Mouse (Mus musculus): ENCODE measurements around the gene Tmtc1. TPM values are rescaled to one million over a fixed set of nuclear protein-coding genes. Genes with fewer than 3 reads are reported as not detected.

Gene Tmtc1
- total RNA-seq (2021): 10 to 100 TPM in 1 of 2 experiments, 1 to 10 TPM in 1; 9.8 to 14.3 TPM
- polyA plus RNA-seq (2012; rRNA removed): 4.0 and 6.4 TPM in 2 replicates
- long read RNA-seq, partial matches to known transcripts: 0 of 1 reads
- long read RNA-seq, other reads (novel, unspliced or antisense): 1 of 1 reads

DNA sequence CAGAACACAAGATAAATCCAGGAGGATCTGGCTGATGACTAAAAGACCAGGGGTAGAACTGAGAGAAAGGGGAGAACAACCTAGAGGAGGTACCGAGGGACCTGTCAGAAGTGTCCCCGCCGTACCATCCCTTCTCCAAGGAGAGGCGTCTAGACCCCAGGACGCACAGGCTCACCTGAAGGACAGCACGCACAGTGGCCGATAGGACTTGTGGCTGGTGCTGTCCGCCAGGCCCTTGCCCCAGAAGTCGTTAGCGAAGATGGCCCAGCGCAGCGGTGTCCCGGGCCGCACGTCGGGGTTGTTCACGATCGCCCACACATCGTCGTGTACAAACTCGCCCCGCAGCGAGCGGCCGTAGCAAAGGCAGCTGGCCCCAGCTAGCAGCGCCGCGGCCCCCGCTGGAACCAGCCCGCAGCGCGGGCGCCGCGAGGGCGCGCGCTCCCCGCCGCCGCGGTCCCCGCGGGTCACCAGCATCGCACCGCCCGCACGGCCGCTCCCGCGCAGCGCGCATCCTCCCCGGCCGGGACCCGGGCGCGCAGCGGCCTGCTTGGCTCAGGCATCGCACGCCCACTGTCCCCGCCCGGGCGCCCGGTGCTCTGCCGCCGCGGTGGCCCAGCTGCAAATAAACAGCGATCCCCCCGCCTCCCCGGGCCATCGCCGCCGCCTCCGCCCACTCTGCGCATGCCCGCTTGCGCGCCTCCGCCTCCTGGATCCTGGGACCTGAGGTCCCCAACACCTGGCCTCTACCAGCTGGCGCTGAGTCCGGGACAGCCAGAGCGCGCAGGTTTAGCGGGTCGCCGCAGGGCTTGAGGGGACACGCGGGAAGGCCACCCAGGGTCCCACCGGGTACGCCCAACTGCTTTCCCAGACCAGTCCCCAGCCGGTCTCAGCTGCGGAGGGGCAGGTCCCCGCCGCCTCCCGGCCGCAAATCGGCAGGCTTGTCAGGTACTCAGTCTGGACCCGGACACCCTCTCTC lies at the start of gene Tmtc1:
Gene Tmtc1, minus strand, starts transcription at position 664 of the 976 bp plus-strand sequence.
- DNase-seq: peak; percentile 92

DNA sequence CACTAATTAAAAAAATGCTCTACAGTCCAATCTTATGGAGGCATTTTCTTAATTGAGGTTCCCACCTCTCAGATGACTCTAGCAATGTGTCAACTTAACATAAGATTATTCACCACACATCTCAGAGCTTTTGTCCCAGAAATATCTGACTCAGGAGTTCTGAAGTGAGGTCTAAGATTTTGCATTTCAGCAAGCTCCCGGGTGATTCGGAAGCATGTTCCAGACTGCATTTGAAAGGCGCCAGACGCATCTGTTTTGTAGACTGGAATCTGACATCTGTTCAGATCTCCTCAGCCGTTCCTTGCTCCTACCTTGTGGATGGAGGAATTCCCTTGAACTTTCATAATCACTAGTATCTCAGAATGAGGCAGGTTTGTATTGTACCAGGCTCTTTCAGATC lies 47.7 kb upstream of the Tmtc1 start:
- DNase-seq: no peak

DNA sequence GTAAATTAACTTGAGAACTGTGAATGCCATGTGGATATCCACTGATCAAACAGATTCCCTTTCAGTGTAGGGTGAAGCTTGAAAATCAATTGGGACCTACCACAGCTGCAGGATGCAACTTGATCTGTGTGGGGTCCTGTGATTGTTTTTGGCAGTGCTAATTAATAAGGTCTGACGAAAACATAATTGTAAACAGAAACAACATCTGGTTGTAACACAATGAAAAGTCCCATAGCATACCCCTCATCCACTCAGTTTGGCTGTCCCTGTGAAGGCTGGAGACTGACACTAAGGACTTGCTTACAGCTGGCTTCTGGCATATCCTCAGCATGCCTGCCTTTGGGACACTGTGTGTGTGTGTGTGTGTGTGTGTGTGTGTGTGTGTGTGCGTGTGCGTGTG lies 42.6 kb upstream of the Tmtc1 start:
- no peak for DNase-seq

DNA sequence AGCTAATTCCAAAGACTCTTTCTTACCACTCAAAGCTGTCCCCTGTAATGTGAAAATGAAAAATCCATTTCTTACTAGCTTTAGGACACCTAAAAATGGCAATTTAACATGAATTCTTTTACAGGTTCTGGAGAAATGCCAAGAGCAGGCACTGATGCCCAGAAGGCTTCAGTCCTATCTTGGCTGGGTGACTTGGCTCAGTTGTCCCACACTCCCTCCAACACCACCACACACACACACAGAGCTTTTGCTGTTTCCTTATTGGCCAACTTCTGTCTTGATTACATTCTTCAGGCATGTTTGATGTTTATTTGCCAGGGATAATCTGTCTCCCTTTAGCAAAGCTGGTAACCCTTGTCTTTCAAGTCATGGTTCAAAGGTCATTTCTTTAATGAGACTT lies 37.7 kb upstream of the Tmtc1 start:
- DNase-seq: no peak

DNA sequence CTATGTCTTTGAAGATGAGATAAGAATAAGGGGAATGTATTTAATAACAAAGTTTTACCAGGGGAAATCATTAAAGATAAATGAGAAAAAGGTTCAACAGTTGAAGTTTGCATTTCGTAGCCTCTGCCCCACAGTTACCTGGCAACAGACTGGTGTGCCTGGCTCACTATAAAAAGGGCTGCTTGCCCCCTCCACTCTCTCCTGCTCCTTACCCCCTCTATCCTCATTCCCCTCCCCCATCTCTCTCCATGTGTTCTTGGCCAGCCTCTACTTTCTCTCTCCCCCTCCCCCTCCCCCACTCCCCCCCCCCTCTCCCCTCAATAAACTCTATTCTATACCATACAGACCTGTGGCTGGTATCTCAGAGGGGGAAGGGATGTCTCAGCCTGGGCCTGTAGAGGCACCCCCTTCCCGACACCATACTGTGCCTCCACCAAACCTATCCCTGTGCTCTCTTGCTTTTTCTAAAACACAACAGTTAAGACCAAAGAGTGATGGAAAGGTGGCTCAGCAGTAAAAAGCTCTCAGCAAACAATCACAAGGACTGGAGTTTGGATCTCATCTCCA lies 35.6 kb upstream of the Tmtc1 start:
- no peak for DNase-seq

DNA sequence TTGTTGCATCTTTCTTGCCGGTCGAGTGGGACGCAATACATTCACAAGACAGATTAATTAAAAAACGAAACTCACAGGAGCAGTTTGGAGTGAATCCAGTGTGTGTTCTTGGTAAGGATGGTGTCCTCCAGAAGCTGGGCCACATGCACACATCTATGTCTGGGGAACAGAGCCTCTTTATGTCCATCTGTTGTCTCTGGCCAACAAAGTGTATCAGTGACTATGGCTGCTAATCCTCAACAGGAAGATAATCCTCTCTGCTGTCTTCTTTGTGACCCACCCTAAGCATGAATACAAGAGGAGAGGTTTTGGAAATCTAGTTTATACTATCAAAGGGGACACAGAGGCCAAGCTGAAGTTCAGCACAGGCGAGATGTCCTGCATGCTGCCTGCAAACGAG lies 34.2 kb upstream of the Tmtc1 start:
- no peak for DNase-seq

DNA sequence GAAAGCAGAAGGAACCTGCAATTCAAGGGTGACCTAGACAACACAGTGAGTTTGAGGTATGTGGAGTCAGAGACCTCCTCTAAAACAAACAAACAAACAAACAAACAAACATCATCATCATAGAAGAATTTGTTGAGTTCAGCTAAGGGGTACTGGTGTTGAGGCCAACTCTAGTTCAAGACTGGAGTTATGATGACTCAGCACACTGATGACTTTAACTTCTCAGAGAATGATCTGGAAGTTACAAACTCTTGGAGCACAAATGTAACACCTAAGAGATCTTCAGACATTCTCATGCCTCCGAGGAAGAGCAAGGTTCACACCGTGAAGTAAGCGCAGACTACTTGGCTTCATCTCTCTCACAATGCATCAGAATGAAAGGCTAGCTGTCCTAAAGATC lies 28.1 kb upstream of the Tmtc1 start:
- DNase-seq: no peak

DNA sequence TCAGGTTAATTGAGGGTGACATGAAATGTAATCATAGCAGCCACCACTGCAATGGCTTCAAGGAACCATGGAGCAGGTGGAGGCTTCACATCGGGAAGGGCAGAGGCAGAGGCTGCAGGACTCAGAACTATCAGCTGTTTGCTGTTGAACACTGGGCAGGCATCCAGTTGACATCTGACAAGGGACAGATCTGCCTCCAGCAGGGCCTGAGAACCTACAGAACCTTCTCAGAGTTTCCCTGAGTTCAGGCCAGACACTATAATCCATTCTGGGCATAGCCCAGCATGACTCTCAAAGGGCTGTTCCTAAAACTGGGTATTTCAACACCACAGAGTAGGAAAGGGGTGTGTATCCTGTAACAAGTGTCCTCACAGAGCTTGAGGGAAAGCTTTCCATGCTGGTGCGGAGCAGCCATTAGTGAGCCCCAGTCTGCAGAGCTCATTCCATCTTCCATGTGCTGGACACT lies 23.8 kb upstream of the Tmtc1 start:
- peak; percentile 49 for DNase-seq

DNA sequence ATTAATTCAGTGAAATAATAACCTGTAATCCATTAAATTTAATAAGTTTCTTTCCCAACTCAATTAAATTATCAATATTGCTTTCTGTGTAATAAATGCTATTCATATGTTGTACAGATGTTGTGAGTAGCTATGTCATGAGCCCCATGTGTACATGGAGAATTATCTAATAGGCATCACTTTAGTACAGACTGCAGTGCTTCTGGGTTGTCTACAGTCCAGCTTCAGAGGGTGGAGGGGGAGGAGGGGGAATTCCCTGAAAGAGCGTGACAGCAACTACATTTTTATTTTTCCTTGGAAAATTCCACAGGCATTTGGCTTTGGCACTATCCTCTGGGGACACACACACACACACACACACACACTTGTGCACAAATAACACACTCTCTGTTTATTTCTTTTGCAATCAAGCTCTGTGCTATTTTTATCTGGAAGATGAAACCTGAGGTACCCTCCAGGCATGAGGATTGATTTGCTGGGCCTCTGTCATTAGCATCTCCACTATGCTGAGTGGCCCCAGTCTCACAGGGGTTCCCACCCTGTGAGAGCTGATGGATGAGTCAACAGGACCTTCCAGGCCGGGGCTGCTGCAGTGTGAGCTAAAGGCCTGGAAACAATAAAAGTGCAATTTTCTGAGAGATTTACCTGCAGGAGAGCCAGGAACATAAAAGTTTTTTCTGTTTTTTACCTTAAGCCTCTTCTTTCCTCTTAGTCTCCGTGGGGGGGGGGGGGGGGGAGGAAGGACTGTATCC lies 23.2 kb upstream of the Tmtc1 start:
- peak; percentile 27 for DNase-seq

DNA sequence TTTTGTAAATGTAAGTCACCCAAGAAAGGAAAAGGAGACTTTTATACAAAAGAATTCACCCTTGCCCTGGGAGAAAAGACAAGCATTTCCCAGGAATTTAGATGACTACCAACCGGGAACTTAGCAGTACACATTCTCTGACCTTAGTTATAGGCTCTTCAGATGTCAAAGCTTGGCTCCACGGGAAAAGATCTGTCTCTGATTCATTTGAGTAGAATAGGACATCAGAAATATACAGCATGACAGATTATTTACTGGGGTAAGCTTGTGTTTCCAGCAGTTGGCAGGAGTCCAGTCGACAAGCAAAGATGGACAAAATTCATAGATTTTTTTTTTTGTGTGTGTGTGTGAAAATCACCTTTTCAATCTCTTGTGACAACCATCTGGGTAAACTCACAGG lies 15.4 kb upstream of the Tmtc1 start:
- DNase-seq: no peak

DNA sequence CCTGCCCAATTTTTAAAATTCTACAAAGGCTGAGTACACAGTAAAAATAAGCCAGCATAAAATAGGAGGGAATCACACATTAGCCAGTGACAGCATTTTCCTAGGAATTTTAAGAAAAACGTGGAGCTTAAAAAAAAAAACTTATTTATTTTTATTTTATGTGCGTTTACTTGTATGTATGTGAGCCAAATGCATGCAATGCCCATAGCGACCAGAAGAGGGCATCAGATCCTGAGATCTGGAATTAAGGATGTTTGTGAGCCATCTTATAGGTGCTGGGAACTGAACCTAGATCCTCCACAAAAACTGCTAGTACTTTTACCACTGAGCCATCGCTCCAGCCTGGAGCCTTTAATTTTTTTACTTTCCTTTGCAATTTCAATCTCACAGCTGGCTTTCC lies 11.3 kb upstream of the Tmtc1 start:
- no peak for DNase-seq

DNA sequence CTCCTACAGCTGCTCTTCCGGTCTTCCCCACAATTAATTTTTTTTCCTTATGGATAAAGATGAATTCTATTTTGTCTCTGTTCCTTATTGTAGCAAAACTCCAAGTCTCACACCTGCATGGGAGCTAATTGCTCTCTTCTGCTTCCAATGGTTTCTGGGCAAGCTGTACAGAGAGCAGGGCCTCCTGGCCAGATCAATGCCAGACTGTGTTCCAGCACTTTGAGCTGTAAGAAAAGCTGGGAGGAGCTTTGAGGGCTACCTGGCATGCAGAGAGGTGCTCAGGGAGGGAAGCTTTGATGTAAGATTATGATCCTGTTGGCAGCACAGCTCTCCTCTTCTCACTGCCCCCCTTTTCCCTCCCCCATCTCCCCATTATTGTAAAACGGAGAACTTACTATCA lies 10.6 kb upstream of the Tmtc1 start:
- DNase-seq: no peak

DNA sequence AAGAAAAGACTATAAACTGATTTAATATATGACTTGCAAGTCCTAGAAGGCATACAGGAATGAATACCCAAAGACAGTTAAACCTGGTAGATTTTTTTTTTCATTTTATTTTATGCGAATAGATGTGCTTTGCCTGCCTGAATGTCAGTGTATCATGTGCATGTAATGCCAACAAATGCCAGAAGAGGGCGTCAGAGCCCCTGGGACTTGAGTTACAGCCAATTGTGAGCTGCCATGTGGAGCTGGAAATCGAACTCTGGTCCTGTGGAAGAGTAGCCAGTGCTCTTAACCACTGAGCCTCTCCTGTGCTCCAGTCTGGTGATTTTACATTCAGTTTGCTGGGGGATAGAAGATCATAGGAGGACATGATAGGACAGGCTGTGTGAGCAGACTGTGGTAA lies 4.0 kb upstream of the Tmtc1 start:
- DNase-seq: no peak

DNA sequence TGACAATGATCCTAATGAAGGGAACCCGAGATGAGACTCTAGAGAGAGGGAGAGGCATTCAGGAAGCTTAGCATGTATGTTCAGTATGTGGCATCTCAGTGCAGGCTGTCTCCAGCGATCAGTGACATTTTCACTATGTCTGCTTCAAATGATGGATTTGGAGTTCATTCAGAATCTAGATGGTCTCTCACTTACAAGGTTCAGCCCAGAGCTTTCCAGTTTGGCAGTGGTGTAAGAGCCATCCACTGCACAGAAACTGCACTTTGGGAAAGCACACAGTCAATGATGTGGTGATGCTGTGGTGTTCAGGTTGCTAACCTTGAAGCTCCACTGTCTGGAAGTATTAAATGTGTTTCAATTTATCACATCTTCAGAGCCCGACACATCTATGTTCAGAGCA lies 1.9 kb upstream of the Tmtc1 start:
- no peak for DNase-seq

DNA sequence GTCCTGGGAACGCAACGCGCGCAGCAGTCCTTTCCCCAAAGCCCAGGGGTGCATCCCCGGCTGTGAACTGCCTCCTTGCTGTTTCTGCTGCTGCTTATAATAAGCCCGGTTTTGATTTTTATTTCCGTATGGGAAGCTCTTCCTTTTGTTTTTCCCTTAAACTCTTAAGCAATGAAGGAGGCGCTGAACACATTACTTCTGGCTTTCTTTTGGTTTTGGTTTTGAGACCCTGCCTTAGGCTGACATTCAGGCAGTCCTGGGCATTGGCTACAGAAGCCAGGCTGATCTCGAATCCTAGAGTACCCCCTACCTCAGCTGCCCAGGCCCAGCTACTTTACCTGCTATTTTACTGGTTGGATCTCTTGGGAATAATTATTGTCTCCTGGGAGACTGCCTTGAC lies 607 bp upstream of the Tmtc1 start:
- DNase-seq: no peak

DNA sequence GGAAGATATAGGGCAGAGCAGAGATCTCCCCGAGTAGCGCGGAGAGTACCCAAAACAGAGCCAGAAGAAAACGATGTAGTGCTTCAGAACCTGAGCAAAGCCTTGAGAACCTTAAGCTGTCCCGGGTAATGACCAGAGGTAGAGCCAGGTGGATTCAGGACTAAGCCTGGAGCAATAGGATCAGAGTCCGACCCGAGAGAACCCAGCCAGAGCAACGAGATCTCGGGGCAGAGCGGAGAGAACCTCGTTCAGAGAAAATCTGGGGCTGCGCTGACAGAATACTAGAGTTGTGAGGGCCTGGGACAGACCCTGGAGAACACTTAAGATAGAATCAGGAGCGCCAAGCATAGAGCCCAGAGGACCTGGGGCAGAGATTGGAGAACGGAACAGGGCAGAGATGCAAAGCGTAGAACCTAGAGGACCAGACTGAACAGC lies 881 bp downstream of the Tmtc1 start:
- DNase-seq: no peak

DNA sequence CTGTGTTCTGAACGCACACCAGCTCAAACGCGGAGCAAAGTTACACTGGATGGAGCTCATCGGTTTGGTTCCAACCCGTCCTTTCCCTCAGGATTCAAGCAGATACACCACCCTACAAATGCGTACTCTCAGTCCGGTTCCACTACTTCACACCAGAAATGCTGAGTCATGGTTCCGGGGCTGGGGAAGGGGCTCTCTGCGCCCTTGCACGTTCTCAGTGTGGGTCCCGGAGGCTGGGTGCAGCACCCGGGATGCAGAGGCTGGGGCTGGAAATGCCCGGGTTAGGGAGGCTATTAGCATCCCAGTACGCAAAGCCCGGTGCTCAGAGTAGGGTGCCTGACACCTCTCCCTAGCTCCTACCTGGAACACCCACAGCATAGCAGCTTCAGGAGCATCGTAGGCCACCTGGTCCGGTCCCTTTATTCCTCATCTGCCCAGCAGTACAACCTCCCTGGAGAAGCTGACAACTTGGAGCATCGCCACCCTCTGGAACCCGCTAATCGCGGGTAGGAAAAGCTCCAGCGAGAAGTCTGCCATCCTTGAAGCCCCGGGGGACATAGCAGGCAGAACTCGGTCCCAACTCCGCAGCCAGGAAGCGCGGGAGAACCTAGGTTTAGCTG lies 1.4 kb downstream of the Tmtc1 start:
- DNase-seq: peak; percentile 36

DNA sequence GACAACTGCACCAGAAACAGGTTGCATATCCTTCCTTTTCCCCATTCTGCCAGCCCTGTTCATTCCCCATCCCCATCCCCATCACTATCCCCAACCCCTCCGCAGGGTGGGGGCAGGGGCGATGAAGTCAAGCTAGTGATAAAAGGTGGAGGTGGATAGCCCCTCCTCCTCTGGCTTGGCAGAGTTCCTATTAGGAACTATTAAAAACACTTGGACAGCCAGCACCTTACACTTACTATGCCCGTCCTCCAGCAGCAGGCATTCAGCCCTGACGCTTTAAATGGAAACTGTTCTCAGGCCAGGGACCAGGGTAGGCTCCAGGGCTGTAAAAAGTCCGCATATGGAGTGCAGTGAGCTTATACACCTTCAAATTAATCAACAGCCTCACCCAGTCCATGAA lies 2.3 kb downstream of the Tmtc1 start:
- DNase-seq: no peak

DNA sequence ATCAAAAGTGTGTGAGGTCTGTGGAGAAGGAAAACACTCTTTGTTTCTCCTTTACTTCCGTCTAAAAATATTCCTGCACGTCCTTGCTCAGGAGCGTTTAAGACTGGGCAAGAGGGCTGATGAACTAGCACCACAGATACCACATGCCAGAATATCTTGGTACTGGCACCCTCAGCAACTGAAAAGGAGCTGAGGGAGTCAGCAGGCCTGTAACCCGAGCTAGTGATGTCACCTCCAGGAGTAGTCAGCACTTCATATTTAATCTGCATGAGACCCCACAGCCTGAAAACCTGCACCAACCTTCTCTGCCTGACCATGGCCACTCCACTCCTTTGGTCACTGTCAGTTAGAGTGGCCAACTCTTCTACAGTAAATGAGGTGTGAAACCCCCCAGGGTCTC lies 5.1 kb downstream of the Tmtc1 start:
- DNase-seq: no peak

DNA sequence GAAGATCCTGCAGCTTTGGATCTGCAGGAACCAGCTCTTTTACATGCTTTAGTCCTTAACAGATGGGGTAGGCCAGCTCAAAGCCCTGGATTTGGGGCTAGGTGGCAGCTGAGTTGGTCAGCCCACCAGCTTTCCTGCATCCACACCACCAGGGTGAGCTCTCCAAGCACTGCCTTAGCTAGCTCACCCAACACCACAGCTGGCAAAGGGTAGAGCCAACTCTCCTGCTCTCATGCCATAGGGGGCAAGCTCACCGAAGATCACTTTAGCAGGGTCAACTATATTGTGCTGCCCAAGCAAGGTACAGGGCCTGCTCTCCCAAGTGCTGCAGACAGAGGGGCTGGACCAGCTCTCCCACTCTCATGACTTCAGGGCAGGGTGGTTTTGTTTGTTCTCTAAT lies 6.6 kb downstream of the Tmtc1 start:
- DNase-seq: no peak

DNA sequence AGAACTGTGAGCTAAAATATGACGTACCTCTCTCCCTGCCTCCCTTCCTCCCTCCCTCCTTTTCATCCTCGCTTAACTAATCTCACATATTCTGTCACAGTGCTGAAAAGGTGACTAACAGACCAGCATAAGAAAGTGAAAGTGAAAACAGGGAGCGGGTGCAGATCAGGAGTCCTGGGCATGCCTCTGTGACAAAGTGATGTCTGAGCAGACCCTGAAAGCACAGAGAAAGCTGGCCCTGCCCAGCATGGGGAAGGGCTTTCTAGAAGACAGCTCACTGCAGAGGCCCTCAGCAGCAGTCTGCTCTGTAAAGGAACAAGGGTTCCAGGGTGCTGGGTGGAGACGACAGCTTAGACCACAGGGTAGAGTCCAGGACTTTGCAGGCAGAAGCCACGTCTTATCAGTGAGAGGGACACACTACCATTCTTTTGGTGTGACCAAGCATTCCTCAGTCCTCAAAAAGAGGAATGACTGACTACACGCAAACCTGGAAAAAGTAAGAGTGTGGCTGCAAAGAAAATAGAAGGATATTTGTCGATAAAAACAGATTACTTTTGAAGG lies 7.7 kb downstream of the Tmtc1 start:
- DNase-seq: peak; percentile 22

DNA sequence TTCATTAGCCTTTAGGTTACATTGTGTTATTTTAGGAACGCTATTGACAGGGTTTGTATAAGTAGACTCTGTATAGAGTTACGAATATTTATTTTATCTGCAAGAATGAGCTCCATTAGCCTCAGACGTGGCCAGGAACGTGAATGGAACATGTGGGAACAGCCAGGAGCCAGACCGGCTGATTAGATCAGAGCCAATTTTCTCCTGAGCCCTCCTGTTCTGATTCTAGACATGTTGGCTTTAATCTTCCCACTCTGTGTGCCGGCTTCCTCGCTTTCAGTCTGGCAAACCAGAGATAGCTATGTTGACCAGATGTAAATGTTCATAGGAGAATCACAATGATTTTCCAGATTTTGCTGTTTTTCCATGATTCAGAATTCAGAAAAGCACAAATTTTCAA lies 22.6 kb downstream of the Tmtc1 start:
- DNase-seq: no peak

All from adrenal gland, adult 2 months (tissue).